Mouse (Mus musculus): ENCODE measurements around the gene Gm7029. TPM values are rescaled to one million over a fixed set of nuclear protein-coding genes. Genes with fewer than 3 reads are reported as not detected.

Gm7029 gene
- polyA plus RNA-seq (2017; shearing (Covaris generic)): not detected

DNA sequence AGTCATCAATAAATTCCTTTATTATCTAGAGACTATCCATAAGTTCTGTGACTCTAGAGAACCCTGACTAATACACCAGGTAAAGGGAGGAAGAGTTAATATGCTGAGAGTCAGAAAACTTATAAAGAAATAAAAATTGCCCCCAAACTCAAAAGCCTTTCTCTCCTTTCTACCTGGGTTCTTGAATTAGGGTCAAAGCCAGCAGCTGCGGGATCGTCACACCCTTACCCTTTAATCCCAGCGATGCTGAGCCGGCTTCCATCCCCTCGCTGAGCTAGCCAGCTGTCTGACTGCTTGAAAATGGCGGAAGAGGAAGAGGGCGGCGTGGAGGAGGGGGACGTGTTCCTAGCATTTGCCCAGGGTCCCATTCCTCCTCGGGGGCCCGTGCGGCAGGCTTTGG lies at the start of gene Gm7029:
Gm7029 (plus strand) TSS at position 301 of the 400 bp plus-strand sequence.

DNA sequence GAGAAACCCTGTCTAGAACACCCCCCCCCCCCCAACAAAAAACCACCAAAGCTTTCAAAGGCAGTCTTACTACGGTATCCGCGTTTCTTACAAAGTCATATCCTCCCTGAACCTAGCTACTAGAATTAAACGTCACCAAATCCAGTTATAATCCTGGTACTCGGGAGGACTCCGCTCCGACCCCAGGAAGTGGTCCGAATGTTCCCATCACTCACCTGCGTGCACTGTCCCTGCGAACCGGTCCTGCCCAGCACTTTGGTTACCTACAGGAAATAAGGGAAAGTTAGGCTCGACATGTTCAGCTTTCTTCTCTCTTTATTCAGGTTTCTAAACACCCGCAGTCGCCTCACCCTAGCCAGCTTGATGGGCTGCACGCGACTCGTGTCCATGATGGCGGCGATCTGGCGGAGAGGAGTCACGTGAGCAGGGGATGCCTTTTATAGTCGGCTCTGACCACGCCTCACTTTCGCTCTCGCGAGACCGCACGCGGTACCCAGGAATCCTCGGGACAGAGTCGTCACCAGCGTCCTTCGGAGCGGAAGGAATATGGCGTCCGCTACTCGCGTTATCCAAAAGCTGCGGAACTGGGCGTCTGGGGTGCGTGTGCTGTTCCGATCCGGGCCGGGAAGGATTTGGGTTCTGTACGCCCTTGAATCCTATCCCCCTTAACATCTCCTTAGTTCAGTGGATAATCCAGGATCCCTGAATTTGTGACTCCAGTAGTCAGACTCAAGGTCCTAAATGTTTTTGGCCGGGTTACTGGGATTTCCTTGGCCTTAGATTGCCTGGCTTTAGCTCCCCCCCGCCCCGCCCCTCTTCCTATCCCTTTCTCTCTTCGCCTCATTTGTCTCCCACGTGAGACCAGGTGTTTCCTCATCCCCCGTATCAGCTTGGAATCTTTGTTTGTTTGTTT lies 49.3 kb upstream of the Gm7029 start, which contains the start of the genes Rps28 and Ndufa7:
Rps28 (minus strand) TSS at position 479 of the 913 bp plus-strand sequence.
Ndufa7 (plus strand) TSS at position 489 of the 913 bp plus-strand sequence.

DNA sequence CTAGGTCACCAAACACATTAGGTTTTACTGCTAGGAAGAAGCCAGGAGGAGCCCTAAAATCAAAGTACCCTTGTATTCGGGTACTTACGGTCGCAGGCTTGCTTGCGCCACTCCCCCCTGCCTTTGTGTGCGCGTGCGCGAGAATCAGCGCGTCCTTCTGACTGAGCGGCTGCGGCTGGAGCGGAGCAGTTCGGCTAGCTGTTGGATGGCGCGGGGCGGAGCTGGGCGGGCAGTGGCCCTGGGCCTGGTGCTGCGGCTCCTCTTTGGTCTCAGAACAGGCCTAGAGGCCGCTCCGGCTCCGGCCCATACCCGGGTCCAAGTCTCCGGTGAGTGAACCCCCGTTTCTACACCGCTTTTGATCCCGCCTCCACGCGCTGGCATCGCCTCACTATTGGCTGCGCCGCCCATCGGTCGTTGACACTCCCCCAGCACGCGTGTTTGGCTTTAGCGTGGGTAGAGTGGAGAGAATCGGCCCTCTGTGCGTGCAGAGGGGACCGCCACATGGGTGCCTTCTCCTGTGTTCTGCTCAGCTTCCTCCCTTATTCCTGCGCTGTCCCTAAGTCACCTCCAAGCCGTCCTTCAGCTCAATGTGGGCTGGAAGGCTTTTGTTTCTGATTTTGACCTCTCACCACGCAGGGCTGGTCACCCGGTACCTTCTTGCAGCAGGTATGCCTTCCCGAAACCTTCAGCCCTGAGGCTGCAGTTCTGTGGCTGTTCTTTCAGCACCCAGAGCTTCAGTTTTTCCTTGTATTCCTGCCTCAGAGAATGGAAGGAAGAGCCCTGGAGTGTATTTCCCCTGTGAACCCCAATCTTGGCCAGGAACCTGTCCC lies 30.5 kb upstream of the Gm7029 start, which contains the start of gene Cd320:
Cd320 (plus strand) TSS at position 126 of the 830 bp plus-strand sequence.

GRCm38 (mm10) chr17:33890533-33891059 lies 17.0 kb downstream of the Gm7029 start, which contains the start of gene Kifc1:
Gene Kifc1, minus strand, starts transcription at chr17:33890661.

DNA sequence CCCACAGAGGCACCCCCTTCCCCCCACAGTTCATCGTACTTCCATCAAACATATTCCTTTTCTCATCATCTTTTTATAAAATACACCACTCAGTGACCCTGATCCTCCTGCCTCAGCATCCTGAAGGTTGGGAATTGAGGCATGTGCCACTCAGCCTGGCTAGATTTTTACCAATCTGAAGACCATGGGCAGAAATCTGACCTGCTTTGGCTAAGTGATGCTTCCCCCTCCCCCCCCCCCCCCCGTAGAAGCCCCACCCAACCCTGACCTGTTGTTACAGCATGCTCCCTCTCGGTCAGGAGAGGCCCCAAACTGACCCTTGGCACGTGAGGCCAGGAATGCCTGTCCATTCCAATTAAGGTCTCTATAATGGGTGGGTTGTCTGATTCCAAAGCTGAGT lies 31.2 kb downstream of the Gm7029 start, which contains the start of gene Platr17:
Platr17 (plus strand) TSS at position 301 of the 400 bp plus-strand sequence.

DNA sequence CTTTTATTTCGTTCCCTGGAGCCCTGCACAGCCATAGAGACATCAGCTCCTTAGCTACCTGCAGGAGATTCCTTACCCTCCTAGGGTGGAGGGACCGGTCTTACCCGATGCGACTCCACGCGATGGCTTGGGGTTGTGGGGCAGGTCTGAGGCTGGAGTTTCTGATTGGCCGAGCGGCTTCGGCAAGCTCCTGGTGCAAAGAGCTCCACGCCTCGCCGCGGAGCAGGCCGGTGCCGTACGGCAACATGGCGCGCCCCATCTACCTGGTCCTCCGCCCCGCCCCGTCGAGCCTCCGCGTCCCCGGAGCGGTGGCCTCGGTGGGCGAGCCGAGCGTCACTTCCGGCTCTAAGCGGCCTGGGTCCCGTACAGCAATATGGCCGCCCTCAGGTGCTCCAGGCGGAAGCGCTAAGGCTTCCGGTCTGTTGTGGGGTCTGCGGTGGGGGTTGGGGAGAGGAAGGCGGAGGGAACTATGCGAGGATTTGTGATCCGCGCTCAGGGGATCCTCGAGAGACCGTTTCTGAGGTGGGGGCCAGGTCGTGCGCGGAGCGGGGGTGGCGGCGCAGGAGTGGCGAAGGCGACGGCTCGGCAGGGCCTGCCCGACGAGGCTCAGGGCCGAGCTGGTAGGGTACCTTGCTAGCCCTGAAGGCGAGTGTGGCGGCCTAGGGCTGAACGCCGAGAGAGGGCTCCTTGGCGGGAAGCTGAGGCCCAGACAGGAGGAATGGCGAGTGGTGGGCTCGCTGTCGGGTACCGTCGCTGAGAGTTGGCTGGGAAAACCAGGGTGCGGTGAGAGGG lies 35.6 kb downstream of the Gm7029 start, which contains the start of gene Daxx:
Daxx (plus strand) TSS at position 338 of the 792 bp plus-strand sequence.

GRCm38 (mm10) chr17:33915671-33916250 lies 42.1 kb downstream of the Gm7029 start, which contains the start of the genes Tapbp and Zbtb22:
Gene Tapbp, plus strand, starts transcription at chr17:33915899.
Gene Zbtb22, plus strand, starts transcription at chr17:33915904.

Other genes with a start within 250 kb of the Gm7029 start
- gene Zfp414, start 244.7 kb upstream of the Gm7029 start, polyA plus RNA-seq (2017; shearing (Covaris generic)): 37.1 TPM
- gene Pram1, start 235.8 kb upstream of the Gm7029 start, polyA plus RNA-seq (2017; shearing (Covaris generic)): not detected
- 353 TPM for gene Hnrnpm, start 187.0 kb upstream of the Gm7029 start, polyA plus RNA-seq (2017; shearing (Covaris generic))
- 90.7 TPM for gene March2, start 155.2 kb upstream of the Gm7029 start, polyA plus RNA-seq (2017; shearing (Covaris generic))
- 330 TPM for gene Rab11b, start 113.3 kb upstream of the Gm7029 start, polyA plus RNA-seq (2017; shearing (Covaris generic))
- gene Angptl4, start 92.0 kb upstream of the Gm7029 start, polyA plus RNA-seq (2017; shearing (Covaris generic)): 0.50 TPM
- 2.5 TPM for gene Kank3, start 63.3 kb upstream of the Gm7029 start, polyA plus RNA-seq (2017; shearing (Covaris generic))
- 1,419 TPM for gene Rps28, start 49.3 kb upstream of the Gm7029 start, polyA plus RNA-seq (2017; shearing (Covaris generic))
- gene Ndufa7, start 49.3 kb upstream of the Gm7029 start, polyA plus RNA-seq (2017; shearing (Covaris generic)): 194 TPM
- 13.0 TPM for gene Cd320, start 30.7 kb upstream of the Gm7029 start, polyA plus RNA-seq (2017; shearing (Covaris generic))
- gene Kifc1, start 16.8 kb downstream of the Gm7029 start, polyA plus RNA-seq (2017; shearing (Covaris generic)): 1.0 TPM
- 3.7 TPM for gene Platr17, start 31.3 kb downstream of the Gm7029 start, polyA plus RNA-seq (2017; shearing (Covaris generic))
- 105 TPM for gene Daxx, start 35.6 kb downstream of the Gm7029 start, polyA plus RNA-seq (2017; shearing (Covaris generic))
- 322 TPM for gene Tapbp, start 42.1 kb downstream of the Gm7029 start, polyA plus RNA-seq (2017; shearing (Covaris generic))
- gene Zbtb22, start 42.1 kb downstream of the Gm7029 start, polyA plus RNA-seq (2017; shearing (Covaris generic)): 17.5 TPM
- 145 TPM for gene Rgl2, start 55.7 kb downstream of the Gm7029 start, polyA plus RNA-seq (2017; shearing (Covaris generic))
- gene Pfdn6, start 66.5 kb downstream of the Gm7029 start, polyA plus RNA-seq (2017; shearing (Covaris generic)): 100 TPM
- gene Wdr46, start 66.8 kb downstream of the Gm7029 start, polyA plus RNA-seq (2017; shearing (Covaris generic)): 60.9 TPM
- 27.2 TPM for gene B3galt4, start 77.7 kb downstream of the Gm7029 start, polyA plus RNA-seq (2017; shearing (Covaris generic))
- gene Vps52, start 82.0 kb downstream of the Gm7029 start, polyA plus RNA-seq (2017; shearing (Covaris generic)): 53.7 TPM
- gene Rps18, start 82.2 kb downstream of the Gm7029 start, polyA plus RNA-seq (2017; shearing (Covaris generic)): 3,154 TPM
- 11,864 TPM for gene H2-K1, start 126.5 kb downstream of the Gm7029 start, polyA plus RNA-seq (2017; shearing (Covaris generic))
- gene Ring1, start 150.8 kb downstream of the Gm7029 start, polyA plus RNA-seq (2017; shearing (Covaris generic)): 36.4 TPM
- 306 TPM for gene H2-Ke6, start 154.2 kb downstream of the Gm7029 start, polyA plus RNA-seq (2017; shearing (Covaris generic))
- gene Slc39a7, start 157.8 kb downstream of the Gm7029 start, polyA plus RNA-seq (2017; shearing (Covaris generic)): 136 TPM
- gene Rxrb, start 158.0 kb downstream of the Gm7029 start, polyA plus RNA-seq (2017; shearing (Covaris generic)): 128 TPM
- 4.4 TPM for gene Col11a2, start 165.6 kb downstream of the Gm7029 start, polyA plus RNA-seq (2017; shearing (Covaris generic))
- gene H2-Oa, start 218.5 kb downstream of the Gm7029 start, polyA plus RNA-seq (2017; shearing (Covaris generic)): 5.4 TPM
- 32.5 TPM for gene H2-DMa, start 245.7 kb downstream of the Gm7029 start, polyA plus RNA-seq (2017; shearing (Covaris generic))
- 299 TPM for gene Brd2, start 248.8 kb downstream of the Gm7029 start, polyA plus RNA-seq (2017; shearing (Covaris generic))

Measured in naive thymus-derived CD4-positive, alpha-beta T cell, adult 5 months (primary cell).